Mouse (Mus musculus) testis, adult 2 months (tissue): Measurements from ENCODE around the gene Rpn2. TPM values are rescaled to one million over a fixed set of nuclear protein-coding genes. Genes with fewer than 3 reads are reported as not detected.

Experiments
- H3K27ac ChIP-seq: fragments of 200-500 bp; 2 replicates; pipeline ENCODE4 v1.5.1; 2012; ENCODE audit warnings: low read depth, low read length; ENCODE audit not compliant: control insufficient read depth, insufficient read depth
- H3K27me3 ChIP-seq: fragments of 200-500 bp; 2 replicates; pipeline ENCODE4 v1.6.1; 2012; ENCODE audit warnings: mild to moderate bottlenecking, low read length, moderate library complexity; ENCODE audit not compliant: control insufficient read depth, insufficient read depth
- H3K36me3 ChIP-seq: fragments of 200-500 bp; 2 replicates; pipeline ENCODE4 v1.6.1; 2012; ENCODE audit warnings: mild to moderate bottlenecking, low read length; ENCODE audit not compliant: control insufficient read depth, insufficient read depth
- H3K4me1 ChIP-seq: fragments of 200-500 bp; 2 replicates; pipeline ENCODE4 v1.6.1; 2012; ENCODE audit warnings: low read length; ENCODE audit not compliant: control insufficient read depth, insufficient read depth
- H3K4me3 ChIP-seq: fragments of 200-500 bp; 2 replicates; pipeline ENCODE4 v1.5.1; 2012; ENCODE audit warnings: low read depth, mild to moderate bottlenecking, low read length, moderate library complexity, mixed read lengths; ENCODE audit not compliant: control insufficient read depth
- CTCF ChIP-seq: fragments of 200-500 bp; IDR thresholded peaks from 2 replicates; pipeline ENCODE4 v1.5.1; 2012; ENCODE audit warnings: low read depth, mild to moderate bottlenecking, inconsistent platforms, low read length, moderate library complexity; ENCODE audit not compliant: control insufficient read depth, insufficient read depth, insufficient replicate concordance
- POLR2A ChIP-seq: fragments of 200-500 bp; IDR thresholded peaks from 2 replicates; pipeline ENCODE4 v1.6.1; 2012; ENCODE audit warnings: low read depth, mild to moderate bottlenecking, inconsistent platforms, low read length, moderate library complexity; ENCODE audit not compliant: control insufficient read depth
- polyA plus RNA-seq: library from polyadenylated mRNA; depleted of rRNA; stranded (reverse); fragments of >200 nt; gene quantifications from 2 replicates; pipeline ENCODE4 v1.2.3, GENCODE M21; 2012

The Rpn2 gene
- polyA plus RNA-seq, 1 experiment = 406 TPM

- no peak overlapping the region for H3K4me3 ChIP-seq
- H3K27me3 ChIP-seq = no peaks in the 10 kb centered on the region
- H3K4me1 ChIP-seq = no peaks in the 10 kb centered on the region
- no peak overlapping the region for H3K27ac ChIP-seq
- H3K36me3 ChIP-seq = no peaks in the 10 kb centered on the region
- TF ChIP-seq POLR2A (no peak), CTCF (no peak)
These were observed 61.5 kb downstream of the Rpn2 start for GRCm38 (mm10) chr2:157340221-157340741.

- Histone ChIP-seq H3K27me3 (no peaks in the 10 kb centered on the region), H3K4me3 (no peak overlapping the region), H3K36me3 (no peaks in the 10 kb centered on the region), H3K4me1 (no peaks in the 10 kb centered on the region), H3K27ac (no peak overlapping the region)
- TF ChIP-seq CTCF (peak; percentile 91), POLR2A (no peak)
These were observed 62.9 kb downstream of the Rpn2 start for GRCm38 (mm10) chr2:157341554-157342270.

GRCm38 (mm10) chr2:157342328-157342926 lies 63.6 kb downstream of the Rpn2 start:
- no peak overlapping the region for H3K4me3 ChIP-seq
- H3K36me3 ChIP-seq = no peaks in the 10 kb centered on the region
- peaks cover under 1% of the 10 kb centered on the region for H3K4me1 ChIP-seq
- H3K27me3 ChIP-seq = no peaks in the 10 kb centered on the region
- TF ChIP-seq CTCF (no peak), POLR2A (no peak)
- H3K27ac ChIP-seq = no peak overlapping the region

DNA sequence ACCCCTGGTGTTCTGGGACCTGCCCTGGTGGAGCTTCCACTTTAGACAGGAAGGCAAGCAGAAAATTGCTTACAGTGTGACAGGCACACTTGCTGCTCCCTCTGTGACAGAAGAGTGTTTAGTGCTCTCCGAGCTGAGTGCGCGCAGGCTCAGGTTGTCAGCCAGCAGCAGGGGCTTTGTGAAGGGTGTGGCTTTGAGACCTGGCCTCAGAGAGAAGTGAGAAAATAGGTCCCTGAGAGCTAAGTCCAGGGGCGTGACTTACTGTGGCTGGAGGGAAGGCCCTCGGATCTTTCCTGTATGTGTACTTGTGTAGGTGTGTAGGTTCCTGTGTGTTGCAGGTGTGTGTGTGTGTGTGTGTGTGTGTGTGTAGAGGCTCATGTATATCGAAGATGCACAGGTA lies 64.5 kb downstream of the Rpn2 start:
- TF ChIP-seq POLR2A (no peak), CTCF (no peak)
- Histone ChIP-seq H3K36me3 (no peaks in the 10 kb centered on the region), H3K27ac (no peak overlapping the region), H3K27me3 (no peaks in the 10 kb centered on the region), H3K4me3 (no peak overlapping the region), H3K4me1 (peaks cover 7% of the 10 kb centered on the region)

GRCm38 (mm10) chr2:157347361-157348159 lies 68.7 kb downstream of the Rpn2 start, which contains the start of gene Ghrh:
Gene Ghrh, minus strand, starts transcription at chr2:157347506.
- no peak within 1 kb of the TSS for H3K27ac ChIP-seq
- peak within 1 kb of the TSS; percentile 48 for H3K4me3 ChIP-seq
- H3K27me3 ChIP-seq = no peaks in the 10 kb centered on the region
- H3K36me3 ChIP-seq = no peaks in the 10 kb centered on the region
- TF ChIP-seq POLR2A (no peak), CTCF (no peak)
- peaks cover 7% of the 10 kb centered on the region for H3K4me1 ChIP-seq

- Histone ChIP-seq H3K27ac (no peak overlapping the region), H3K4me1 (peaks cover 7% of the 10 kb centered on the region), H3K4me3 (no peak overlapping the region), H3K36me3 (no peaks in the 10 kb centered on the region), H3K27me3 (no peaks in the 10 kb centered on the region)
- TF ChIP-seq CTCF = no peak
- TF ChIP-seq POLR2A = no peak
These were observed 70.4 kb downstream of the Rpn2 start for GRCm38 (mm10) chr2:157349121-157349778.

DNA sequence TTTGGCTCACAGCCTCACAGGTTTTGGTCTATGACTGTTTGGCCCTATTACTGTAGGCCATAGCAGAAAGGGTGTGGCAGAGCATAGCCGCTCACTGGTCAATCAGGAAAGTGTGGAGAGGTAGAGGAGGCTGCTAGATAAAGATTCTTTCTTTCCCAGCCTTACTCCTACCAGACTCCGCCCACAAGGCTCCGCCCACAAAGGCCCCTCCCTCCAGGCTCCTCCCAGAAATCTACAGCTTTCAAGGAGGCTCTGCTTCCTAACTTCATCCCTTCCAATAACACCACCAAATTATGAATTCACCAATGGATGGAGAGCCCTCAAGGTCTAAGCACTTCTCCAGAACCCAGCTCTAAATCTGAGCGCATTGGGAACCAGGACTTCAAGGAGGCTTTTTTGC lies 74.4 kb downstream of the Rpn2 start:
- Histone ChIP-seq H3K27ac (no peak overlapping the region), H3K27me3 (no peaks in the 10 kb centered on the region), H3K4me3 (no peak overlapping the region), H3K36me3 (no peaks in the 10 kb centered on the region), H3K4me1 (no peaks in the 10 kb centered on the region)
- no peak for TF ChIP-seq CTCF
- TF ChIP-seq POLR2A = no peak
